In genomic region chr13:68577945-68578344, GRCm38 (mm10) we compare ENCODE assay signal across 16 mouse cellular contexts. TPM values are rescaled to one million over a fixed set of nuclear protein-coding genes. Genes with fewer than 3 reads are reported as not detected.
DNase-seq lines count a peak whose midpoint lies in the region; ATAC-seq lines count a peak whose summit lies in the region.
"Had no signal": no experiment of that assay in that cellular context is flagged by ENCODE, and none has a peak within 500 bp of the region (broad histone marks: within the 10 kb centered on the region; RNA-seq: fewer than 3 reads in every experiment).

No protein-coding gene starts in this region.

- H3K4me1 ChIP-seq in heart, embryonic 11.5 days (ENCODE audit: control insufficient read depth, insufficient read depth, low read length), result peaks cover 13% of the 10 kb centered on the region
- H3K4me1 ChIP-seq in forebrain, embryonic 10.5 days, result peaks cover 26% of the 10 kb centered on the region
- peaks cover 16% of the 10 kb centered on the region for H3K4me1 ChIP-seq in embryonic facial prominence, embryonic 10.5 days

- DNase-seq in heart, postnatal 4 days, result peak; percentile 26
- DNase-seq in adrenal gland, postnatal 14 days, result peak; percentile 73
- peak; percentile 80 for DNase-seq in layer of hippocampus, adult 9-10 months (ENCODE audit: low spot score)
- DNase-seq in ovary, postnatal 36 days (ENCODE audit: low spot score), result peak; percentile 68
- DNase-seq in forebrain, embryonic 10.5 days (ENCODE audit: extremely low spot score, low spot score), result no peak
- no peak for DNase-seq in B cell, adult 2 months
- no peak for DNase-seq in embryonic facial prominence, embryonic 10.5 days (ENCODE audit: low spot score)
- DNase-seq: cerebellum, postnatal 25 days; kidney, adult 18-20 months; thymus, adult 2 months had no signal

- no peak for ATAC-seq in heart, embryonic 11.5 days (replicated peaks; ENCODE audit: insufficient number of reproducible peaks, low FRiP score, low TSS enrichment)

- no peak overlapping the region for H3K4me2 ChIP-seq in heart, embryonic 11.5 days
- H3K4me2 ChIP-seq: heart, embryonic 13.5 days; limb, embryonic 13.5 days had no signal

- H3K36me3 ChIP-seq in heart, embryonic 11.5 days (ENCODE audit: control insufficient read depth, insufficient read depth, low read length), result peaks cover 14% of the 10 kb centered on the region; the same call in 1 of the 2 replicates
- H3K36me3 ChIP-seq in forebrain, embryonic 10.5 days (replicated peaks), result peaks cover 68% of the 10 kb centered on the region
- peaks cover 66% of the 10 kb centered on the region for H3K36me3 ChIP-seq in embryonic facial prominence, embryonic 10.5 days (replicated peaks)

- H3K9me3 ChIP-seq in heart, embryonic 11.5 days (replicated peaks; ENCODE audit: control insufficient read depth, low read length), result no peaks in the 10 kb centered on the region
- no peaks in the 10 kb centered on the region for H3K9me3 ChIP-seq in forebrain, embryonic 10.5 days
- H3K9me3 ChIP-seq in embryonic facial prominence, embryonic 10.5 days, result no peaks in the 10 kb centered on the region
- H3K9me3 ChIP-seq: heart, embryonic 13.5 days; limb, embryonic 13.5 days; midbrain, embryonic 10.5 days had no signal

- H3K4me3 ChIP-seq in heart, embryonic 11.5 days (ENCODE audit: low read depth, low read length), result no peak overlapping the region
- no peak overlapping the region for H3K4me3 ChIP-seq in forebrain, embryonic 10.5 days
- H3K4me3 ChIP-seq in embryonic facial prominence, embryonic 10.5 days, result no peak overlapping the region
- H3K4me3 ChIP-seq: erythroblast, embryonic 14.5 days; heart, embryonic 13.5 days; limb, embryonic 13.5 days; midbrain, embryonic 10.5 days had no signal

- H3K27me3 ChIP-seq in heart, embryonic 11.5 days (ENCODE audit: control insufficient read depth, insufficient read depth, low read length), result no peaks in the 10 kb centered on the region
- H3K27me3 ChIP-seq in forebrain, embryonic 10.5 days (ENCODE audit: poor library complexity, severe bottlenecking), result no peaks in the 10 kb centered on the region
- H3K27me3 ChIP-seq in embryonic facial prominence, embryonic 10.5 days (replicated peaks; ENCODE audit: low read depth, poor library complexity, severe bottlenecking), result no peaks in the 10 kb centered on the region
- H3K27me3 ChIP-seq: heart, embryonic 13.5 days; limb, embryonic 13.5 days had no signal

- H3K27ac ChIP-seq in heart, embryonic 11.5 days (ENCODE audit: low read depth, low read length), result no peak overlapping the region
- H3K27ac ChIP-seq in forebrain, embryonic 10.5 days, result no peak overlapping the region
- no peak overlapping the region for H3K27ac ChIP-seq in embryonic facial prominence, embryonic 10.5 days (replicated peaks)
- H3K27ac ChIP-seq: heart, embryonic 13.5 days; limb, embryonic 13.5 days; midbrain, embryonic 10.5 days had no signal

- WGBS in heart, embryonic 11.5 days (ENCODE audit: insufficient replicate concordance), result 97% methylated on average over 7 of the region's 7 CpGs
- WGBS in forebrain, embryonic 10.5 days, result 95% methylated on average over 7 of the region's 7 CpGs
- WGBS in embryonic facial prominence, embryonic 10.5 days, result 94% methylated on average over 7 of the region's 7 CpGs

- no peak overlapping the region for H3K9ac ChIP-seq in heart, embryonic 11.5 days (ENCODE audit: low read depth, low read length)
- H3K9ac ChIP-seq: heart, embryonic 13.5 days; limb, embryonic 13.5 days had no signal

RNA-seq across cellular contexts. Expression of gene Mtrr, which starts 4.0 kb away (rescaled TPM):
- 10 to 100 TPM; 16.0 to 16.9 TPM for total RNA-seq in heart, postnatal 4 days (2021)
- polyA plus RNA-seq in heart, embryonic 11.5 days (2014; fragmentation: Nextera tagmentation; extraction: Ambion mirVana), result 20.9 and 31.4 TPM in 2 replicates
- total RNA-seq in adrenal gland, postnatal 14 days (2021), result 18.6 and 22.5 TPM in 2 replicates
- polyA plus RNA-seq in forebrain, embryonic 10.5 days (2016; fragmentation: Nextera tagmentation; extraction: Ambion mirVana), result 23.5 and 26.9 TPM in 2 replicates
- 23.6 and 26.4 TPM in 2 replicates for polyA plus RNA-seq in embryonic facial prominence, embryonic 10.5 days (2016; fragmentation: Nextera tagmentation; extraction: Ambion mirVana)

RNA-seq across cellular contexts. Expression of gene Fastkd3, which starts 4.1 kb away (rescaled TPM):
- 10 to 100 TPM; 10.2 to 12.3 TPM for total RNA-seq in heart, postnatal 4 days (2021)
- 22.3 and 24.9 TPM in 2 replicates for polyA plus RNA-seq in heart, embryonic 11.5 days (2014; fragmentation: Nextera tagmentation; extraction: Ambion mirVana)
- 17.2 and 22.1 TPM in 2 replicates for total RNA-seq in adrenal gland, postnatal 14 days (2021)
- polyA plus RNA-seq in forebrain, embryonic 10.5 days (2016; fragmentation: Nextera tagmentation; extraction: Ambion mirVana), result 54.5 and 55.3 TPM in 2 replicates
- polyA plus RNA-seq in embryonic facial prominence, embryonic 10.5 days (2016; fragmentation: Nextera tagmentation; extraction: Ambion mirVana), result 46.1 and 52.5 TPM in 2 replicates

RNA-seq across cellular contexts. Expression of gene 1700001L19Rik, which starts 19.3 kb away (rescaled TPM):
- not detected for total RNA-seq in heart, postnatal 4 days (2021)
- 0.39 and 0.58 TPM in 2 replicates for polyA plus RNA-seq in heart, embryonic 11.5 days (2014; fragmentation: Nextera tagmentation; extraction: Ambion mirVana)
- total RNA-seq in adrenal gland, postnatal 14 days (2021), result 0.52 TPM in 1 of 2 replicates, not detected in the other
- 0.65 and 0.83 TPM in 2 replicates for polyA plus RNA-seq in forebrain, embryonic 10.5 days (2016; fragmentation: Nextera tagmentation; extraction: Ambion mirVana)
- 0.55 TPM in 2 replicates for polyA plus RNA-seq in embryonic facial prominence, embryonic 10.5 days (2016; fragmentation: Nextera tagmentation; extraction: Ambion mirVana)
- total RNA-seq: neutrophil, adult 5-6 weeks had no signal
- polyA plus RNA-seq: erythroblast, embryonic 14.5 days had no signal

Comparison
In these comparisons a context has a peak if more than half of its experiments do, and no peak if none do; other contexts are left out.
1. DNase-seq: peak in heart, postnatal 4 days (single experiment), adrenal gland, postnatal 14 days (single experiment), layer of hippocampus, adult 9-10 months (single experiment) and ovary, postnatal 36 days (single experiment); none in forebrain, embryonic 10.5 days (single experiment), B cell, adult 2 months (0 of 2) and embryonic facial prominence, embryonic 10.5 days (single experiment).